Mouse (Mus musculus) ovary, postnatal 36 days (tissue): ENCODE data around the gene Gpr39.
A peak's percentile ranks its signal among the peaks of the same experiment; 100 is the strongest.

Source experiments
- DNase-seq: peaks from one replicate; pipeline ENCODE4 v3.0.0; 2022; ENCODE audit warnings: low spot score, mixed read lengths

The Gpr39 gene

DNA sequence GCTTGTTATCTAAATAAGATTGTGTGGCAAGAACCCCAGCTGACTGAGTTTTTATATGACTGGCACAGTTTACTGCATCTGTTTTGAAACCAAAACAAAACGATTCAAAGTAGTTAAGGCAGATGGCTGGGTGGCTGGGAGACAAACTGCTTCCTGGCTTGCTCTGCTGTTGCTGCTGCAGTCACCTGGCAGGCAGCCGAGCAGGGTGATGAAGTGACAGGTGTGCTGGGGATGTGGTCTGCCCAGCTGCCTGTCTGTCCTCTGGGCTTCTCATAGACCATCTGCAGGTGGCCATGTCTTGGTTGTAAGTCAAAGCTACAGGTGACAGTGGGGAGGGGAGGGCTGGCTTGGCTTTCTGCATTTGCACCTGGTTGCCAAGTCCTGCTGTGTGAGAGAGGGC, 131.6 kb downstream of the Gpr39 start:
- no peak for DNase-seq

DNA sequence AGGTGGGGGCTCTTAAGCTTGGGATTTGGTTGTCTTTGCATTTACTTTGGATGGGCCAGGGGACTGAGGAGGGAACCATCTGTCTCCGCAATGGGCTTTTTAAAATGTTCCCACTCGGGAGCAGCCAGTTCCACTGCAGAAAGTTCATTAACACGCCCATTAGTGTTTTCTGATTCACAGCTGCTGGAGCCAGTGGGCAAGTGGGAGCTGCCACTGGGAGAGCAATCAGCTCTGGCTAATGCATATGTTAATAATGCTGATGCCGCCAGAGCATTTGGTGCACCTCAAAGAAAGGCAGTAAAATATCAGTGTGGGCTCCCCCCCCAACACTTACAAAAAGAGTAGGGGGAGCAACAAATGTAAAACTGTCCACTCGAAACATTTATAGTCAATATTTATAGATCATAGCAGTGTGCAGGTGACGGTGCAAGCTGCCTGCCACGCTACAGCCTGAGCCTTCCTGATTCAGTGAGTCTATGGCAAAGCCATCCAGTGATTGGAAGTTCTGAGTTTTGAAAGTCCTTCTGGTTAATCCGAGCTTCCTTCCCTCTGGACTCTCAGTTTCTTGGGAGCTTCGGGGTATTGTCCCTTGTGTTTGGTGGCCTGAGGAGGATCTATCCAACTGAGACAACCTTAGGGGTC, 136.5 kb downstream of the Gpr39 start:
- DNase-seq: no peak

DNA sequence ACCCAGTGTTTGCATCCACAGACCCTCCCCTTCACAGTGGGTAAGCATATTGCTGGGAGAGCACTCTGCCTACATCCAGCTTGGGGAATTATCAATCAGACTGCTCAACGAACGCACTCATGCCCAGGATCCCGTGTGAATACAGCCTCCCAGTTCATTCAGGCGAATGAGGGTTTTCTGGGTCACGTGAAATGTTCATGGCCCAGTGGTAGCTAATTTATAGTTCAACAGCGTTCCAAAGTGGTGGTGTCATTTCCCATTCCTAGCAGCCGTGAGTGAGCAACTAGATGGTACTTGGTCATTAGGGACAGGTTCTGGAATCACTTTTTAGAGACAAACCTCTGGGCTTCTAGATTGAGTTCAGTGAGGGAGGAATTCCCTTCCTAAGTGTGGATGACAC, 144.3 kb downstream of the Gpr39 start:
- DNase-seq: no peak

DNA sequence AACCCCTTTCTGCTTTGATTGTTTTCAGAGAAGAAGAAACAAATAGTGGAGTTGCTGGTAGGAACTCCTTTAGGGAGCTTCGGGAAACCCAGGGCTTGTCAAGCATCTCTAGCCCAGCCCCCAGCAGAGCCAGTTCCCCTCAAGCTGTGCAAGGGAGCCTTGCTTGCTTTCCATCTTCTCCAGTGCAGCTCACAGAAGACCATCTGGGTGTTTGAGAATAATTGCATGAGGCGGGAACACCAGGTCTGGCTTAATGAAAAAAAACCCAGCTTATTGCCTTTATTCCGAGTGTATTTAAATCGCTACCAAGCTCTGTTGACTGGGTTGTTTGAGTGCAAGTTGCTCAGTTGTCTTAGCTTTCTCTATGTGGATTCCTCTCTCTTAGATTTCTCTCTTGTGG, 146.8 kb downstream of the Gpr39 start:
- no peak for DNase-seq

DNA sequence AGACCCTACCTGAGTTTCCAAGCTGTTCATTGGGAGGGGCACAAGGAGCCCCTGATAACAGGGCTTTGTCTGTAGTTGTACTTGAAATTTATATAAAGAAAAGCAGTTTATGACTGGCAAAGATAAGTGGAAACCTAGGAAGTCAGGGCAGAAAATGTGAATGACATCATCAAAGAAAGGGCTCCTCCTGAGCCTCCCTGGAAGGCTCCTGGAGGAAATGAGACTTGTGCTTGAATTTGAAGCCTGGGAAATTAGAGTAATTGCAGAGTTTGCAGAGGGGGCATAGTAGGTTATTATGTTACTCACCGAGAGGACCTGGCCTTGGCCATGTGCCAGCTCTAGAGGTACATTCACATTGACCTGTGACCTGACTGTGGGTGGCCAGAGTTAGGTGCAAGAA, 160.7 kb downstream of the Gpr39 start:
- no peak for DNase-seq

DNA sequence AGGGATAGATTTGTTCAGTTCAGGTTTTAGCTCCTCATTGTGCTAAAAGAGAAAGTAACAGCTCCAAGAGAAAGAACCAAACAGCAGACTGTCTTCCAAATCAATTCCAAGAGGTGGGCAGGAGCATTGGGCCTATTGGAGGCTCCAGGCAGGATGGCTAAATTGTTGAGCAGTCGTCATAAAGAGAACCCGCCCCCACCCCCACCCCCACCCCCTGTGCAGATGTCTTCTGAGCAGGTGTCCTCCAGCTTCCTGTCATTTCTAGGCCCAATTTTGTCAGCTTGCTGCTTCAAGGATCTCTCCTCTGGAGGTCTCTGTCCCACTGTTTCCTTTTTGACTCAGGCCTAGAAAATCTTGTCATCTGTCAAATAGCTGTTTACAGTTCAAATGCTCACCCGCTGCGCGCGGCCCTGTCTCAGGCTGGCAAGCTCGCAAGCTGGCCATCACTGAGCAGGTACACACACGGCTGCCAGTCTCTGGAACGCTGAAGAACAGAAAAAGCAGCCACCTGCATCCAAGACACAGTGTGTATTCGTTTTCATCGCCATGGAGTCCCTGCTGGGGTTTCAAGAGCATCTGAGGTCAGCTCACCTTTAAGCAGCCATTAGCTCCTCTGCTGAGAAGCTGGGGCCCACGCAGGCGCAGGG, 163.1 kb downstream of the Gpr39 start:
- DNase-seq: no peak

DNA sequence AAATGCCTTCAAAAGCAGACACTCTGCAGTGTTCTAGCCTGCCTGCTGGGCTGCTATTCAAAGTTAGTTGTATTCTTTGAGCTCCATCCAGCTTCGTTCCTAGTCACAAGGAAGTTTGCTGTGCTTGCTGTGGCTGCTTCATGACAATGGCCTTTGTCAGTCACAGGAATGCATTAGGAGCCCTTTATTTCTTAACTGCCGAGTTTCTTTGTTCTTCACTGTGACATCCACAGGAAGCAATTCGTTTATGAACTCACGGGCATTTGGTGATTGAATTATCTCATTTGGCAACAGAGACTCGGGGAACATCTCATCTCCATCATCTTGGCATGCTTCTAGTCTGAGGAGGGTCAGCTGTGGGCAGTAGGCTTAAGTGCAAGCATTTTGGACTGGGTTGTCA, 177.9 kb downstream of the Gpr39 start:
- DNase-seq: no peak

DNA sequence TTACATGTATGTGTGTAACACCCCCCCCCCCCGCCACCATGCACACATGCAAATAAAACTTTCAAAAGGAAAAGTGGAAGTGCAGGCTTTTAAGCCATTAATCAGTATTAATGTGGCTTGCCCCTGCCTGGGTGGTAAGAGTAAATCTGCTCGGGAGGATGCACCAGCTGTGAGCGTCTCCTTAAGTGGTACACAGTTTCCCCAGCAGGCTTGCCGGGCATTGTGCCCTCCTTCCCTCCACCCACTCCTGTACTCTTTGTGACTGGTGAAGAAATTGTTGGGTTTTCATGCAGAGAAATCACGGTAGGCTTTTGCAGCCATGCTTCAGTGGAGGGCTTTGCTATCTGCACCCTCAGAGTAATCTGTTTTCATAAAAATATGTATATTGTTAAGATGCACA, 181.8 kb downstream of the Gpr39 start:
- DNase-seq: no peak

DNA sequence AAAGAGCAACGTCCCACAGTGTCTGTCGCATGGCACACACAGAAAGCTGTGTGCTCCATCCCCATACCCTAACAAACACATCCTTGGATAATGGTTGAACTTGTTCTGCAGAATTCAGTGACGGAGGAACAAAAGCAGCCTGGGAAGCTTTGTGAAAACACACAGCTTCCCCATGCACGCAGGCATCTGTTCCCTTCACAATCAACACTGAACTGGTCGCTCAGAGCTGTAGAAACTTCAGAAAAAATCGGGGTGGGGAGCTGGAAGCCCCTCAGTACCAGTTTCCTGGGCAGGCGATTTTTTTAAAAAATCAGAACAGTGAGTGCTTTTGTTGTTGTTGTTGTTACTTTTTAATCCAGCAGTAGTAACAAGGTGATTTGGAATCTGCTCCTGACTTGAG, 193.3 kb downstream of the Gpr39 start:
- no peak for DNase-seq

DNA sequence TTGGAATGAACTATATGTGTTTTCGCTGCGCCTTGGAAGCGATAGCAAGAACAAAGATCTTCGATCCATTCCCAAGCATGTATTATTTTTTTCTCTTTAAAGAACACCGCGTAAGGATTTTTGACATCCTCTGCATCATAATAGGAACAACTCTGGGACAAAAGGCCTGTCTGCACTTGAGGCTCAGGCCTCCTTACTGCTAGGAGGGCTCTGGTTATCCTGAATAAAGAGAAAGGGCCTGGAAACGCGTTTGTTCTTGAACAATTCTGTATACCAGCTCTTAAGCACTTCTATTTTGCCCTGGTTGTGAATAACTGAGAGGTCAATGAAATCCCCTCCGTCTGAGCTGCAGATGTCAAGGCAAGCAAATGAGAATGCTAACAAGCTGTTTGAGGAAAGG, 216.4 kb downstream of the Gpr39 start:
- no peak for DNase-seq

DNA sequence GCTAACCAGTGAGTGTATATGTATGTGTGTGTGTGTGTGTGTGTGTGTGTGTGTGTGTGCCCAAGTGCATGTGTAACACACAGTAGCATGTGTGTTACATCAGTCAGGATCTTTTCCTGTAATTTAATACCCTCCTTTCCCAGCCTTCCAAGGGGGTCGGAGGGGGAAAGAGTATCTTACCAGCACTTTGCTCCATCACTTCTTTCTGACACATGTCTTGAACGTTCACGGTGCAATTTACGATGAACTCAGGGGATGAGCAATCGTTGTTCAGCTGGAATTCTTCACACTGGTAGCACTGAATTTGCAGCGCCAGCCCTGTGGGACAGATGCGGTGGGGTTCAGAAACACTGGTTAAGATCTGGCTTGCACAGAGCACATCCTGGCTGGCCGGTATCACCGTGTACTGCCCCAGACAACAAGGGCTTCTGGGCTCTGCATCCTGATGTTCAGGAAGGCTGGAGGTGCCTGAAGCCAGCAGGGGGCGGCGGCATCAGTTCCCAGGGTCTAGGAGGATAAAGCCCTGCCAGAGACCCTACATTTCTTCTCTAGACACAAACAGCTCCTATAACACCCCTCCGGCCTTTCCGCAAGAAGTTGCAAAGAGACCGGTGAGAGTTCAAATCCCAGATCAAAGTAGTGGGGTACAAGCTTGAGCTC, 233.5 kb downstream of the Gpr39 start:
- DNase-seq: peak; percentile 9

DNA sequence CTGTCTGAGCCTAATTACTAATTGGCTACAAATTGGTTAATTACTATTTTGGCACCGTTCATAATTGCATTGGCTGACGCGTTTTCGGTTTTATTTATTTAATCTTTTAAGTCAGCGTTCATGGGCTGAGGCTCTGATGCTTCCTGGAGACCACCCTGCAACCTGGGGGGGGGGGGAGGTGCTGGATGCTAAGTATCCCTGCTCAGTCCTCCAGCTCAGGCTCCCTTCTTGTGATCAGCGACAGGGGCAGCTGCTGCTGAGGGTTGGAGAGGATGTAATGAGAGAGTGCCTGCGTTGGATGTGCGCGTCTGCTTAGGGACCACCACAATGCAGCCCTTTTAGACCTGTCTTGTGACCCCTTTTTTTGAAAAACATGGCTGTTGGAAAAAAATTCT, 234.1 kb downstream of the Gpr39 start:
- DNase-seq: no peak

DNA sequence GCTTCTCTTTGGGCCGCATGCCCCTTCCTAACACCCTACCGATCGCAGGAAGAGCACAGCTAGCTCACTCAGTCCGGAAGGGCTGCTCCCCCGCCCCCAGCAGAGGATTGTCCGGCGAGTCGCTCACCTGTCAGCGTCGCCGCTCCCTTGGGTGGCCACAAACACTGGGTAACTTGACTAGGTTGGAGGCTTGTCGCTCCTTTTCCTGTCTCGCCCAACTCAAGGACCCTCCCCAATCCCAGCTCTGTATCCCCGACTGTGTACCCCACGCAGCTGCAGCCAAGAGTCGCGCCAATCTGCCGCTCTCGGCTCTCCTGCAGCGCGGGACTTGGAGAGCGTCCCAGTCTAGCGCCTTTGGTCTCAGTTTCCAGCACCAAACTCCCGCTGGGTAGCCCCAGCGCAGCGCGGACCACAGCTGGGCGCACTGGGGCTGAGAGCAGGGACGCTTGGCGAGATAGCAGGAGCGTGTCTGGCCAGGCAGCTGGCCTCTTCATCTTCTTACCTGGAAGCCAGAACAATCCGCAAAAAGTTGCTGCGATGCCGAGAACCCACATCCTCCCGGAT, 234.6 kb downstream of the Gpr39 start:
- peak; percentile 11 for DNase-seq

DNA sequence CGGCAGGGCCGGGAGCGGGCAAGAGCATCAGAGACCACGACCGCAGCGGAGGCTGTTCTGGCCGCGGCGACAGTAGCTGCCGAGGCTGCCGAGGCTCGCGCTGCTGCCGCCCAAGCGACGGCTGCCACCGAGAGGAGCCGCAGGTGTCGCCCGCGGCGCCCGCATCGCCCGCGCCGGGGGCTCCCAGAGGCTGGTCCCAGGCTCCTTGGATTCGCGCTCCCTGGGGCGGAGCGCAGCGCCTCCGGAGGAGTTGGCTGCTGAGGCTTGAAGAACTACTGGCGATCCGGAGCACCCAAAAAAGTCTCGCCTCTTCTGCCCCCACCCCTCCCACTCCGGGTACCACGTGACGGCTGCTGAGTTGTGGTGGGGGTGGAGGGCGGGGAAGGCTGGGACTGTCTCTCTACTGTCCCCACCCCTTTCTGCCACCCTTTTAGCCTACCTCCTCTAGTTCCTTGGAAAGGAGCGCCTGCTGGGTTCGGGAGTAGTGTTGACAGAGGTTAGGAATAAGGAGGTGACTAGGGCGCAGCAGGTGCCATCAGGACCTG, 235.2 kb downstream of the Gpr39 start:
- DNase-seq: peak; percentile 17

DNA sequence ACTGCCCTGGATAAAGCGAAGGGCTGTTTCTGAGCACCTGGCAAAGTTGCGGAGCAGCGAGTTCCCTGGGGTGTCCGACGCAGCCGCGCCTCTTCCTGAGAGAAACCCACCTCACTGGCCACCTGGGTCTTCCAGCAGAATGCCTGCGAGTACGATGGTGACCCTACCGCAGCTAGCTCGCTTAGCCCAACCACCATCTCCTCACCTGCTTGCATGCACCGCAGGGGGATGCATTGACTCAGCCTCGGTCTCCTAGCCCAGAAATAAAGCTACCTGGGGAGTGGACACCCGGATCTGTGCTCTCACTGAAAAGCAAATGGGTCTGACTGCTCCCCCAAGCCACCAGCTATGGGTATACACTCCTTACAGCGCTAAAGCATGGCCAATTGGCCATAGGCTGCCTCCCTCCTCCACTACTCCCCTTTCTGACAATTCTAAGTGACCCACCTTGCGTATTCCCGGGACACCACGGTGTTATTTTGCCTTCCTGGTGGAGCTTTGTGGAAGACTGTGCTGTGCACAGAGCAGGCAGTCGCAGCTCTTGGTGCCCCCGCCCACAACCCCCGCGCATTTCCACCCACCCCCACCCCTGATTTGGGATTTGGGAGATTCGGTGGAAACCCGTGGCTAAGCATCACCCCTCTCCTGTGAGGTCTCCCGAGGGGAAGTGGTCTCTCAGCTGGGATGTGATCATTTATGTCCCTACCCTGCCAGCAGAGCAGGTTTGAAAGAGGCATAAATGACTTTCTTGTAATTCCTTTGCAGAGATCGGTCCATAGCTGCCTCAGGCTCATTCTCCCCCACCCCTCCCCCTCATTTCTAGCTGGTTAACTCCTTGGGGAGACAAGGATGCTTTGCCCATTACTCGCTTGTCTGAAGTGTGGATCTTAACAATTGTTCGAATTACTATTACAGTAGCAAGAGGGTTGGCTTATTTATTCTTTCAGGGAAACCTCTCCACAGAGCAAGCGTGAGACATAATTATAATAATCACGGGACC, 236.1 kb downstream of the Gpr39 start, which contains the start of gene Lypd1:
TSS of gene Lypd1 (minus strand) at position 501 of the 1,000 bp plus-strand sequence.
- no peak for DNase-seq

DNA sequence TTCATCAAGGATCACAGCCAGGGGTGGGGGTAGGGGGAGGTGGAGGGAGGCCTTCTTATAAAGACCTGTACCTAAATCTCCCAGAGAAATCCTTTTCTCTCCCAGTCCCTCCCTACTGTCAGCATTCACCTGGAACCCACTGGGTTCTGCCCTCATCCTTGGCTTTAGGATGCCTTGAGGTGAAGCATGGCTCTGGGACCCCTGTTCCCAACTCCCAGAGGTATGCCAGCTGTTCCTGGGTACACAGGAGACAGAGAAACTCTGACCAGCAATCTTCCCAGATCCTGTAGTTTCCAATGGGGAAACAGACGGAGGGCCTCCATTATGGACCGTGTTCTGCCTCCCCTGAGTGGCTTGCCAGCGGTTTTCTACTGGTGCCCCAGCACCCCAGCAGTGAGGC, 243.9 kb downstream of the Gpr39 start:
- DNase-seq: no peak

DNA sequence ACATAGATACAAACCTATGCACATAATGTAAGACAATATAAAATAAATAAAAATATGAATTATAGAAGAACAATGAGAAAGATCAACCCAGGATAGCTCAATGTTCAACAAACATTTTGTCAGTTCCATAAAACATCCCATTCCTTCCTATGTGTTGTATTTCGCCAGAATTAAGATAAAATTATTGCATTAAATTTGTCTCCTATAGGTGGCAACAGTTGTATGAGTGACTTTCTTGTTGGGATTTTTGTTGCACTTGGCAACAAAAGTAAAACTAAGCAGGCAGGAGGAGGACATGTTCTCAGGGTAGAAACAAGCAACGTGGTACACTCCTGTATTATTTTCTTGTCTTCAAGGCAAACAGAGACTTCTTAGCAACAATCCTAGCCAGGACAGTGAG, 246.3 kb downstream of the Gpr39 start:
- no peak for DNase-seq
